Mouse (Mus musculus): ENCODE data around the gene Csrnp3. TPM values are rescaled to one million over a fixed set of nuclear protein-coding genes. Genes with fewer than 3 reads are reported as not detected.

The Csrnp3 gene
- polyA plus RNA-seq, 1 experiment from 2014 or later: 0.05 TPM

GRCm38 (mm10) chr2:66024837-66025236 is 179.3 kb downstream of the Csrnp3 start:
- Histone ChIP-seq H3K4me1 (replicated peaks) (no peaks in the 10 kb centered on the region), H3K9me3 (replicated peaks) (no peaks in the 10 kb centered on the region), H3K27me3 (no peaks in the 10 kb centered on the region), H3K36me3 (replicated peaks) (no peaks in the 10 kb centered on the region), H3K27ac (replicated peaks) (no peak overlapping the region), H3K4me2 (no peak overlapping the region), H3K4me3 (replicated peaks) (no peak overlapping the region), H3K9ac (no peak overlapping the region)
- WGBS (ENCODE audit: insufficient replicate concordance): 67% methylated on average over 6 of the region's 6 CpGs
- ATAC-seq (ENCODE audit: insufficient read depth): no peak

GRCm38 (mm10) chr2:66028812-66029211 is 183.2 kb downstream of the Csrnp3 start:
- Histone ChIP-seq H3K27me3 (no peaks in the 10 kb centered on the region), H3K27ac (replicated peaks) (no peak overlapping the region), H3K4me1 (replicated peaks) (no peaks in the 10 kb centered on the region), H3K4me3 (replicated peaks) (no peak overlapping the region), H3K36me3 (replicated peaks) (no peaks in the 10 kb centered on the region), H3K9me3 (replicated peaks) (no peaks in the 10 kb centered on the region), H3K9ac (no peak overlapping the region), H3K4me2 (no peak overlapping the region)
- ATAC-seq (ENCODE audit: insufficient read depth): no peak
- 56% methylated on average over 5 of the region's 5 CpGs for WGBS (ENCODE audit: insufficient replicate concordance)

GRCm38 (mm10) chr2:66034907-66035679 is 189.5 kb downstream of the Csrnp3 start:
- no peak for ATAC-seq (ENCODE audit: insufficient read depth)
- 69% methylated on average over 9 of the region's 9 CpGs for WGBS (ENCODE audit: insufficient replicate concordance)
- no peaks in the 10 kb centered on the region for H3K27me3 ChIP-seq

GRCm38 (mm10) chr2:66040611-66041010 is 195.0 kb downstream of the Csrnp3 start:
- no peaks in the 10 kb centered on the region for H3K4me1 ChIP-seq (replicated peaks)
- no peak for ATAC-seq (ENCODE audit: insufficient read depth)
- no peak overlapping the region for H3K4me3 ChIP-seq (replicated peaks)
- no peak overlapping the region for H3K27ac ChIP-seq (replicated peaks)
- H3K4me2 ChIP-seq: no peak overlapping the region
- no peaks in the 10 kb centered on the region for H3K9me3 ChIP-seq (replicated peaks)
- no peaks in the 10 kb centered on the region for H3K27me3 ChIP-seq
- H3K9ac ChIP-seq: no peak overlapping the region
- H3K36me3 ChIP-seq (replicated peaks): no peaks in the 10 kb centered on the region

More at GRCm38 (mm10) chr2:66034907-66035679, 189.5 kb downstream of the Csrnp3 start:
- no peak overlapping the region for H3K4me2 ChIP-seq
- no peaks in the 10 kb centered on the region for H3K36me3 ChIP-seq (replicated peaks)
- H3K9me3 ChIP-seq (replicated peaks): no peaks in the 10 kb centered on the region
- no peak overlapping the region for H3K4me3 ChIP-seq (replicated peaks)
- no peak overlapping the region for H3K27ac ChIP-seq (replicated peaks)
- H3K4me1 ChIP-seq (replicated peaks): no peaks in the 10 kb centered on the region
- H3K9ac ChIP-seq: no peak overlapping the region

GRCm38 (mm10) chr2:66041203-66041916 is 195.8 kb downstream of the Csrnp3 start:
- Histone ChIP-seq H3K27ac (replicated peaks) (no peak overlapping the region), H3K4me3 (replicated peaks) (no peak overlapping the region), H3K36me3 (replicated peaks) (no peaks in the 10 kb centered on the region), H3K4me2 (no peak overlapping the region), H3K4me1 (replicated peaks) (no peaks in the 10 kb centered on the region), H3K27me3 (no peaks in the 10 kb centered on the region), H3K9me3 (replicated peaks) (no peaks in the 10 kb centered on the region), H3K9ac (no peak overlapping the region)
- WGBS (ENCODE audit: insufficient replicate concordance): 82% methylated on average over 21 of the region's 21 CpGs
- no peak for ATAC-seq (ENCODE audit: insufficient read depth)

- Histone ChIP-seq H3K9me3 (replicated peaks) (peaks cover 4% of the 10 kb centered on the region), H3K4me2 (no peak overlapping the region), H3K27me3 (no peaks in the 10 kb centered on the region), H3K9ac (no peak overlapping the region), H3K4me3 (replicated peaks) (no peak overlapping the region), H3K4me1 (replicated peaks) (no peaks in the 10 kb centered on the region), H3K36me3 (replicated peaks) (no peaks in the 10 kb centered on the region), H3K27ac (replicated peaks) (no peak overlapping the region)
- 60% methylated on average over 9 of the region's 9 CpGs for WGBS (ENCODE audit: insufficient replicate concordance)
- ATAC-seq (ENCODE audit: insufficient read depth): no peak
Measured at GRCm38 (mm10) chr2:66041917-66042419, 196.4 kb downstream of the Csrnp3 start.

- Histone ChIP-seq H3K27me3 (no peaks in the 10 kb centered on the region), H3K36me3 (replicated peaks) (no peaks in the 10 kb centered on the region), H3K9me3 (replicated peaks) (peaks cover 12% of the 10 kb centered on the region), H3K9ac (no peak overlapping the region), H3K4me3 (replicated peaks) (no peak overlapping the region), H3K27ac (replicated peaks) (no peak overlapping the region), H3K4me2 (no peak overlapping the region), H3K4me1 (replicated peaks) (no peaks in the 10 kb centered on the region)
- ATAC-seq (ENCODE audit: insufficient read depth): no peak
- WGBS (ENCODE audit: insufficient replicate concordance): 69% methylated on average over 17 of the region's 17 CpGs
Measured at GRCm38 (mm10) chr2:66043441-66044404, 198.2 kb downstream of the Csrnp3 start.

GRCm38 (mm10) chr2:66044405-66045089 is 199.0 kb downstream of the Csrnp3 start:
- Histone ChIP-seq H3K36me3 (replicated peaks) (no peaks in the 10 kb centered on the region), H3K27ac (replicated peaks) (no peak overlapping the region), H3K9ac (no peak overlapping the region), H3K9me3 (replicated peaks) (peaks cover 12% of the 10 kb centered on the region), H3K4me1 (replicated peaks) (no peaks in the 10 kb centered on the region), H3K4me2 (no peak overlapping the region), H3K27me3 (no peaks in the 10 kb centered on the region), H3K4me3 (replicated peaks) (no peak overlapping the region)
- no peak for ATAC-seq (ENCODE audit: insufficient read depth)
- WGBS (ENCODE audit: insufficient replicate concordance): 82% methylated on average over 12 of the region's 12 CpGs

- H3K4me3 ChIP-seq (replicated peaks): no peak overlapping the region
- no peak for ATAC-seq (ENCODE audit: insufficient read depth)
- WGBS (ENCODE audit: insufficient replicate concordance): 56% methylated on average over 10 of the region's 10 CpGs
Measured at GRCm38 (mm10) chr2:66063291-66063690, 217.7 kb downstream of the Csrnp3 start.

GRCm38 (mm10) chr2:66069454-66069853 is 223.9 kb downstream of the Csrnp3 start:
- no peak overlapping the region for H3K9ac ChIP-seq
- H3K36me3 ChIP-seq (replicated peaks): no peaks in the 10 kb centered on the region
- no peak overlapping the region for H3K4me3 ChIP-seq (replicated peaks)
- H3K4me1 ChIP-seq (replicated peaks): no peaks in the 10 kb centered on the region
- ATAC-seq (ENCODE audit: insufficient read depth): no peak
- WGBS (ENCODE audit: insufficient replicate concordance): 39% methylated on average over 6 of the region's 6 CpGs
- H3K27me3 ChIP-seq: no peaks in the 10 kb centered on the region
- no peaks in the 10 kb centered on the region for H3K9me3 ChIP-seq (replicated peaks)
- no peak overlapping the region for H3K27ac ChIP-seq (replicated peaks)
- H3K4me2 ChIP-seq: no peak overlapping the region

More at GRCm38 (mm10) chr2:66063291-66063690, 217.7 kb downstream of the Csrnp3 start:
- Histone ChIP-seq H3K9me3 (replicated peaks) (no peaks in the 10 kb centered on the region), H3K36me3 (replicated peaks) (no peaks in the 10 kb centered on the region), H3K27me3 (no peaks in the 10 kb centered on the region), H3K9ac (no peak overlapping the region), H3K4me2 (no peak overlapping the region), H3K4me1 (replicated peaks) (no peaks in the 10 kb centered on the region), H3K27ac (replicated peaks) (no peak overlapping the region)

All from liver, embryonic 15.5 days (tissue).